Mouse (Mus musculus) left cerebral cortex, adult 9 months (tissue): ENCODE data around the gene Try5.
A peak's percentile ranks its signal among the peaks of the same experiment; 100 is the strongest.
"Not testable (repeated sequence)": the region's sequence is repeated elsewhere in the genome, so short reads cannot be mapped to it uniquely, and the experiment has no call there.

Source experiments
- DNase-seq, 2 experiments: peaks; one replicate each; pipeline ENCODE4 v3.0.0; 2022; ENCODE audit warnings: low spot score in 2 of 2

The Try5 gene

GRCm38 (mm10) chr6:41316741-41317140 is at the start of gene Try5:
TSS of gene Try5 (minus strand) at chr6:41316841.
- not testable (repeated sequence) for DNase-seq

GRCm38 (mm10) chr6:41353932-41354331 is 37.3 kb upstream of the Try5 start, which contains the start of gene Try10:
TSS of gene Try10 (plus strand) at chr6:41354105.
- DNase-seq = no peak

- no peak for DNase-seq
Observed at GRCm38 (mm10) chr6:41301969-41302368, 14.7 kb downstream of the Try5 start, which contains the start of gene Try4. TSS of gene Try4 (plus strand) at chr6:41302269.

GRCm38 (mm10) chr6:41298255-41298654 is 18.4 kb downstream of the Try5 start:
- DNase-seq = no peak

GRCm38 (mm10) chr6:41266140-41266539 is 50.5 kb downstream of the Try5 start:
- peak; percentile 14 to 28 for DNase-seq

- no peak for DNase-seq
Observed at GRCm38 (mm10) chr6:41262796-41263195, 53.8 kb downstream of the Try5 start.
